Mouse (Mus musculus): ENCODE measurements around the gene Hcn1.

GRCm38 (mm10) chr13:117838264-117838663, 236.1 kb downstream of the Hcn1 start:
- TF ChIP-seq CTCF (IDR thresholded peaks at IDR 0.05; ENCODE audit: low read depth) = no peak
- TF ChIP-seq EP300 (IDR thresholded peaks at IDR 0.05; ENCODE audit: low read depth) = no peak
